Mouse (Mus musculus) ES-E14 (cell line): ENCODE results near the gene Eif1b.

Experiments used
- CHD2 ChIP-seq: IDR thresholded peaks from 2 replicates; pipeline ENCODE4 v1.6.1; 2014; ENCODE audit warnings: mild to moderate bottlenecking, low read depth, low read length, inconsistent platforms
- MAFK ChIP-seq: IDR thresholded peaks from 2 replicates; pipeline ENCODE4 v1.6.1; 2014; ENCODE audit warnings: mild to moderate bottlenecking, low read depth, low read length, inconsistent platforms; ENCODE audit not compliant: insufficient read depth
- ZC3H11A ChIP-seq: IDR thresholded peaks from 2 replicates; pipeline ENCODE4 v1.6.1; 2012; ENCODE audit warnings: low read depth, mild to moderate bottlenecking, inconsistent platforms, low read length, borderline replicate concordance
- ZNF384 ChIP-seq: IDR thresholded peaks from 2 replicates; pipeline ENCODE4 v1.6.1; 2012; ENCODE audit warnings: low read depth, low read length, inconsistent platforms

DNA sequence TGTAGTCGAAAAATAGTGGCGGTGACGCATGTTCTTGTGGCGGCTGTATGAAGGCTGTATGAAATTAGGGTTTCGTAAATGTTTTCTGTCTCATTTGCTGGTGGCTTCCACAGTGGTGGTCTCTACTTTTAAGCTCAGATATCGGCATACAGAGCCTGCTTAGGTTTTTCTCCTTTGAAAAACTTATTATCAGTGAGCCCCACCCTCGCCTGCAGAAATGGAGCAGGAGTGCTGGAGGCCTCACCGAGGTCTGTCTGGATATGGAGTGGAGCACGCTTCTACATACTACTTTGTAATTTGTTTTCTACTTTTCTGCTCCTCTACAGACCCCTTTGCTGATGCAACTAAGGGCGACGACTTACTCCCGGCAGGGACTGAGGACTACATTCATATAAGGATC lies 1.7 kb downstream of the Eif1b start:
- TF ChIP-seq ZNF384 (no peak), CHD2 (no peak), ZC3H11A (no peak), MAFK (no peak)
